Mouse (Mus musculus): Measurements from ENCODE around the gene Amotl2.

Amotl2 gene

GRCm38 (mm10) chr9:102733459-102733858 lies 17.0 kb downstream of the Amotl2 start:
- in situ Hi-C loops (cut with MboI, MseI): loop anchor here (5.0 kb wide), 1 partner anchor 76 kb away; no protein-coding TSS in a partner anchor

GRCm38 (mm10) chr9:102733999-102734738 lies 17.7 kb downstream of the Amotl2 start:
- in situ Hi-C loops (cut with MboI, MseI): loop anchor here (5.0 kb wide), 1 partner anchor 77 kb away; no protein-coding TSS in a partner anchor

GRCm38 (mm10) chr9:102734739-102735075 lies 18.2 kb downstream of the Amotl2 start:
- in situ Hi-C loops (cut with MboI, MseI): loop anchor here (5.0 kb wide), 1 partner anchor 77 kb away; no protein-coding TSS in a partner anchor

- in situ Hi-C loops (cut with MboI, MseI): no loop called here
Measured at GRCm38 (mm10) chr9:102735231-102735630, 18.8 kb downstream of the Amotl2 start.

GRCm38 (mm10) chr9:102735996-102736395 lies 19.5 kb downstream of the Amotl2 start:
- in situ Hi-C loops (cut with MboI, MseI): no loop called here

GRCm38 (mm10) chr9:102737405-102737804 lies 20.9 kb downstream of the Amotl2 start:
- in situ Hi-C loops (cut with MboI, MseI): no loop called here

GRCm38 (mm10) chr9:102746753-102747152 lies 30.3 kb downstream of the Amotl2 start:
- in situ Hi-C loops (cut with MboI, MseI): no loop called here

- in situ Hi-C loops (cut with MboI, MseI): no loop called here
Measured at GRCm38 (mm10) chr9:102747902-102748301, 31.4 kb downstream of the Amotl2 start.

- in situ Hi-C loops (cut with MboI, MseI): no loop called here
Measured at GRCm38 (mm10) chr9:102749216-102749615, 32.7 kb downstream of the Amotl2 start.

- in situ Hi-C loops (cut with MboI, MseI): no loop called here
Measured at GRCm38 (mm10) chr9:102751632-102752303, 35.3 kb downstream of the Amotl2 start.

- in situ Hi-C loops (cut with MboI, MseI): no loop called here
Measured at GRCm38 (mm10) chr9:102753299-102753698, 36.8 kb downstream of the Amotl2 start.

GRCm38 (mm10) chr9:102755161-102755560 lies 38.7 kb downstream of the Amotl2 start:
- in situ Hi-C loops (cut with MboI, MseI): no loop called here

- in situ Hi-C loops (cut with MboI, MseI): no loop called here
Measured at GRCm38 (mm10) chr9:102755591-102756270, 39.3 kb downstream of the Amotl2 start.

- in situ Hi-C loops (cut with MboI, MseI): no loop called here
Measured at GRCm38 (mm10) chr9:102756352-102756751, 39.9 kb downstream of the Amotl2 start.

- in situ Hi-C loops (cut with MboI, MseI): no loop called here
Measured at GRCm38 (mm10) chr9:102758851-102759250, 42.4 kb downstream of the Amotl2 start.

GRCm38 (mm10) chr9:102759581-102760001 lies 43.1 kb downstream of the Amotl2 start:
- in situ Hi-C loops (cut with MboI, MseI): loop anchor here (5.0 kb wide), 1 partner anchor 57 kb away; no protein-coding TSS in a partner anchor

- in situ Hi-C loops (cut with MboI, MseI): loop anchor here (5.0 kb wide), 1 partner anchor 59 kb away; no protein-coding TSS in a partner anchor
Measured at GRCm38 (mm10) chr9:102761599-102761998, 45.1 kb downstream of the Amotl2 start.

- in situ Hi-C loops (cut with MboI, MseI): loop anchor here (5.0 kb wide), 1 partner anchor 61 kb away; no protein-coding TSS in a partner anchor
Measured at GRCm38 (mm10) chr9:102762836-102763235, 46.4 kb downstream of the Amotl2 start.

GRCm38 (mm10) chr9:102763520-102763919 lies 47.0 kb downstream of the Amotl2 start:
- in situ Hi-C loops (cut with MboI, MseI): loop anchor here (5.0 kb wide), 1 partner anchor 61 kb away; no protein-coding TSS in a partner anchor

- in situ Hi-C loops (cut with MboI, MseI): loop anchor here (5.0 kb wide), 1 partner anchor 62 kb away; no protein-coding TSS in a partner anchor
Measured at GRCm38 (mm10) chr9:102764540-102764939, 48.1 kb downstream of the Amotl2 start.

- in situ Hi-C loops (cut with MboI, MseI): no loop called here
Measured at GRCm38 (mm10) chr9:102766741-102767140, 50.3 kb downstream of the Amotl2 start.

- in situ Hi-C loops (cut with MboI, MseI): no loop called here
Measured at GRCm38 (mm10) chr9:102769257-102769656, 52.8 kb downstream of the Amotl2 start.

Data from regulatory T cell (primary cell).